Mouse (Mus musculus) urinary bladder, adult 2 months (tissue): ENCODE results near the gene 4933406M09Rik. TPM values are rescaled to one million over a fixed set of nuclear protein-coding genes. Genes with fewer than 3 reads are reported as not detected.

Source experiments
- DNase-seq: peaks from one replicate; pipeline ENCODE4 v3.0.0; 2022; ENCODE audit warnings: low spot score
- polyA plus RNA-seq: library from polyadenylated mRNA; depleted of rRNA; stranded (reverse); fragments of >200 nt; gene quantifications from 2 replicates; pipeline ENCODE4 v1.2.3, GENCODE M21; 2012; rRNA removed

The 4933406M09Rik gene
- polyA plus RNA-seq, 1 experiment: not detected

- DNase-seq: no peak
These were observed 47.3 kb downstream of the 4933406M09Rik start for GRCm38 (mm10) chr1:134433002-134433401.

GRCm38 (mm10) chr1:134433473-134433872 lies 47.7 kb downstream of the 4933406M09Rik start:
- DNase-seq: no peak

- DNase-seq: no peak
These were observed 49.7 kb downstream of the 4933406M09Rik start for GRCm38 (mm10) chr1:134435414-134435813.

- no peak for DNase-seq
These were observed 54.7 kb downstream of the 4933406M09Rik start for GRCm38 (mm10) chr1:134440437-134440836.

Other genes starting within 250 kb of the 4933406M09Rik start
- gene Chil1, start 203.8 kb upstream of the 4933406M09Rik start, polyA plus RNA-seq: 0.10 and 0.44 TPM in 2 replicates
- 0.09 TPM in 1 of 2 replicates, not detected in the other for gene Mybph, start 192.5 kb upstream of the 4933406M09Rik start, polyA plus RNA-seq
- 6.2 and 7.2 TPM in 2 replicates for gene Adora1, start 150.5 kb upstream of the 4933406M09Rik start, polyA plus RNA-seq
- not detected in 2 replicates for gene Myog, start 96.0 kb upstream of the 4933406M09Rik start, polyA plus RNA-seq
- 8.4 and 8.6 TPM in 2 replicates for gene Ppfia4, start 53.0 kb upstream of the 4933406M09Rik start, polyA plus RNA-seq
- gene Tmem183a, start 24.0 kb upstream of the 4933406M09Rik start, polyA plus RNA-seq: 55.4 and 57.5 TPM in 2 replicates
- 41.1 and 41.7 TPM in 2 replicates for gene Cyb5r1, start 19.6 kb downstream of the 4933406M09Rik start, polyA plus RNA-seq
- 77.7 and 87.7 TPM in 2 replicates for gene Adipor1, start 29.4 kb downstream of the 4933406M09Rik start, polyA plus RNA-seq
- gene Klhl12, start 69.6 kb downstream of the 4933406M09Rik start, polyA plus RNA-seq: 15.2 and 16.3 TPM in 2 replicates
- 21.6 and 24.7 TPM in 2 replicates for gene Rabif, start 108.7 kb downstream of the 4933406M09Rik start, polyA plus RNA-seq
- 0.12 and 0.29 TPM in 2 replicates for gene Mgat4e, start 163.7 kb downstream of the 4933406M09Rik start, polyA plus RNA-seq
- gene Kdm5b, start 174.2 kb downstream of the 4933406M09Rik start, polyA plus RNA-seq: 24.4 and 28.6 TPM in 2 replicates